Mouse (Mus musculus): ENCODE data around the gene Ubxn4. TPM values are rescaled to one million over a fixed set of nuclear protein-coding genes. Genes with fewer than 3 reads are reported as not detected.
"Not testable (repeated sequence)": the region's sequence is repeated elsewhere in the genome, so short reads cannot be mapped to it uniquely, and the experiment has no call there.

Ubxn4 gene
- polyA plus RNA-seq (2015; fragmentation: Nextera tagmentation; extraction: Ambion mirVana): 88.1 and 92.7 TPM in 2 replicates

GRCm38 (mm10) chr1:128243627-128243995, at the start of gene Ubxn4:
Ubxn4 (plus strand) TSS chr1:128243964.
- 9% methylated on average over 10 of the region's 10 CpGs for WGBS
- Histone ChIP-seq H3K27me3 (no peaks in the 10 kb centered on the region), H3K4me2 (peak within 1 kb of the TSS; percentile 91), H3K27ac (peak within 1 kb of the TSS; percentile 92), H3K36me3 (peaks cover 4% of the 10 kb centered on the region; the same call in 1 of the 2 replicates), H3K9me3 (no peaks in the 10 kb centered on the region), H3K9ac (peak within 1 kb of the TSS; percentile 88), H3K4me3 (peak within 1 kb of the TSS; percentile 73), H3K4me1 (replicated peaks) (peaks cover 17% of the 10 kb centered on the region)
- peak; percentile 37 for ATAC-seq (ENCODE audit: low FRiP score)

GRCm38 (mm10) chr1:128194011-128194410, 49.8 kb upstream of the Ubxn4 start:
- Histone ChIP-seq H3K9ac (no peak overlapping the region), H3K4me2 (no peak overlapping the region), H3K27ac (no peak overlapping the region), H3K4me3 (no peak overlapping the region), H3K9me3 (no peaks in the 10 kb centered on the region), H3K36me3 (peaks cover 51% of the 10 kb centered on the region), H3K27me3 (no peaks in the 10 kb centered on the region), H3K4me1 (replicated peaks) (no peaks in the 10 kb centered on the region)
- ATAC-seq (ENCODE audit: low FRiP score): no peak
- WGBS: 94% methylated on average over 2 of the region's 2 CpGs

GRCm38 (mm10) chr1:128197353-128197752, 46.4 kb upstream of the Ubxn4 start:
- Histone ChIP-seq H3K9me3 (no peaks in the 10 kb centered on the region), H3K4me3 (no peak overlapping the region), H3K36me3 (peaks cover 50% of the 10 kb centered on the region), H3K27me3 (no peaks in the 10 kb centered on the region), H3K4me1 (replicated peaks) (no peaks in the 10 kb centered on the region), H3K27ac (no peak overlapping the region), H3K4me2 (no peak overlapping the region), H3K9ac (no peak overlapping the region)
- no peak for ATAC-seq (ENCODE audit: low FRiP score)
- 94% methylated on average over 1 of the region's 1 CpGs for WGBS

GRCm38 (mm10) chr1:128213261-128213660, 30.5 kb upstream of the Ubxn4 start:
- Histone ChIP-seq H3K27me3 (no peaks in the 10 kb centered on the region), H3K4me2 (no peak overlapping the region), H3K4me1 (replicated peaks) (no peaks in the 10 kb centered on the region), H3K9ac (no peak overlapping the region), H3K4me3 (no peak overlapping the region), H3K36me3 (peaks cover 48% of the 10 kb centered on the region), H3K9me3 (no peaks in the 10 kb centered on the region), H3K27ac (no peak overlapping the region)
- WGBS: 83% methylated on average over 5 of the region's 5 CpGs
- ATAC-seq (ENCODE audit: low FRiP score): no peak

GRCm38 (mm10) chr1:128221886-128222285, 21.9 kb upstream of the Ubxn4 start:
- no peaks in the 10 kb centered on the region for H3K9me3 ChIP-seq
- H3K9ac ChIP-seq: no peak overlapping the region
- H3K4me1 ChIP-seq (replicated peaks): no peaks in the 10 kb centered on the region
- H3K27ac ChIP-seq: no peak overlapping the region
- WGBS: 96% methylated on average over 2 of the region's 2 CpGs
- no peak overlapping the region for H3K4me3 ChIP-seq
- H3K36me3 ChIP-seq: peaks cover 51% of the 10 kb centered on the region
- ATAC-seq (ENCODE audit: low FRiP score): no peak
- H3K27me3 ChIP-seq: no peaks in the 10 kb centered on the region
- H3K4me2 ChIP-seq: no peak overlapping the region

- Histone ChIP-seq H3K36me3 (peaks cover 49% of the 10 kb centered on the region), H3K9ac (no peak overlapping the region), H3K27ac (no peak overlapping the region), H3K4me1 (replicated peaks) (no peaks in the 10 kb centered on the region), H3K4me2 (no peak overlapping the region), H3K27me3 (no peaks in the 10 kb centered on the region), H3K4me3 (no peak overlapping the region), H3K9me3 (no peaks in the 10 kb centered on the region)
- ATAC-seq (ENCODE audit: low FRiP score): no peak
- WGBS: 75% methylated on average over 1 of the region's 1 CpGs
Observed at GRCm38 (mm10) chr1:128223304-128223703, 20.5 kb upstream of the Ubxn4 start.

- H3K4me3 ChIP-seq: no peak overlapping the region
- H3K9ac ChIP-seq: no peak overlapping the region
- no peak for ATAC-seq (ENCODE audit: low FRiP score)
- H3K9me3 ChIP-seq: no peaks in the 10 kb centered on the region
- no peak overlapping the region for H3K27ac ChIP-seq
- WGBS: 96% methylated on average over 4 of the region's 4 CpGs
- H3K36me3 ChIP-seq: peaks cover 69% of the 10 kb centered on the region
- H3K4me1 ChIP-seq (replicated peaks): no peaks in the 10 kb centered on the region
- H3K27me3 ChIP-seq: no peaks in the 10 kb centered on the region
- no peak overlapping the region for H3K4me2 ChIP-seq
Observed at GRCm38 (mm10) chr1:128235181-128235580, 8.6 kb upstream of the Ubxn4 start.

- peak overlapping the region; percentile 88 for H3K9ac ChIP-seq
- H3K4me3 ChIP-seq: peak overlapping the region; percentile 73
- under 1% methylated on average over 71 of the region's 71 CpGs for WGBS
- peak overlapping the region; percentile 92 for H3K27ac ChIP-seq
- H3K36me3 ChIP-seq: peaks cover 2% of the 10 kb centered on the region; the same call in 1 of the 2 replicates
- no peaks in the 10 kb centered on the region for H3K27me3 ChIP-seq
- H3K4me2 ChIP-seq: peak overlapping the region; percentile 91
- H3K4me1 ChIP-seq (replicated peaks): peaks cover 17% of the 10 kb centered on the region
- no peaks in the 10 kb centered on the region for H3K9me3 ChIP-seq
- ATAC-seq (ENCODE audit: low FRiP score): peak; percentile 96
Observed at GRCm38 (mm10) chr1:128243996-128244726, 397 bp downstream of the Ubxn4 start.

- Histone ChIP-seq H3K27me3 (no peaks in the 10 kb centered on the region), H3K36me3 (no peaks in the 10 kb centered on the region), H3K4me3 (peak overlapping the region; percentile 73), H3K27ac (peak overlapping the region; percentile 92), H3K9ac (peak overlapping the region; percentile 88), H3K4me2 (peak overlapping the region; percentile 91), H3K9me3 (no peaks in the 10 kb centered on the region), H3K4me1 (replicated peaks) (peaks cover 17% of the 10 kb centered on the region)
- 1% methylated on average over 19 of the region's 19 CpGs for WGBS
- ATAC-seq (ENCODE audit: low FRiP score): peak; percentile 60
Observed at GRCm38 (mm10) chr1:128244727-128245355, 1.1 kb downstream of the Ubxn4 start.

- H3K9ac ChIP-seq; H3K4me3 ChIP-seq; ATAC-seq (ENCODE audit: low FRiP score); H3K9me3 ChIP-seq; H3K4me2 ChIP-seq; H3K27ac ChIP-seq; H3K4me1 ChIP-seq (replicated peaks); H3K27me3 ChIP-seq: not testable (repeated sequence)
- 81% methylated on average over 7 of the region's 7 CpGs for WGBS
- H3K36me3 ChIP-seq: peaks cover 88% of the 10 kb centered on the region
Observed at GRCm38 (mm10) chr1:128267061-128267460, 23.3 kb downstream of the Ubxn4 start.

- H3K36me3 ChIP-seq: peaks cover 88% of the 10 kb centered on the region
- WGBS: 98% methylated on average over 3 of the region's 3 CpGs
- H3K4me3 ChIP-seq: no peak overlapping the region
- no peaks in the 10 kb centered on the region for H3K9me3 ChIP-seq
- no peak for ATAC-seq (ENCODE audit: low FRiP score)
- no peaks in the 10 kb centered on the region for H3K27me3 ChIP-seq
- H3K4me2 ChIP-seq: no peak overlapping the region
- no peak overlapping the region for H3K27ac ChIP-seq
- H3K9ac ChIP-seq: no peak overlapping the region
- no peaks in the 10 kb centered on the region for H3K4me1 ChIP-seq (replicated peaks)
Observed at GRCm38 (mm10) chr1:128270731-128271130, 27.0 kb downstream of the Ubxn4 start.

GRCm38 (mm10) chr1:128275908-128276307, 32.1 kb downstream of the Ubxn4 start:
- Histone ChIP-seq H3K27ac (no peak overlapping the region), H3K36me3 (peaks cover 92% of the 10 kb centered on the region), H3K9ac (no peak overlapping the region), H3K27me3 (no peaks in the 10 kb centered on the region), H3K4me3 (no peak overlapping the region), H3K4me2 (no peak overlapping the region), H3K9me3 (no peaks in the 10 kb centered on the region), H3K4me1 (replicated peaks) (no peaks in the 10 kb centered on the region)
- WGBS: 93% methylated on average over 1 of the region's 1 CpGs
- no peak for ATAC-seq (ENCODE audit: low FRiP score)

- ATAC-seq (ENCODE audit: low FRiP score): no peak
- Histone ChIP-seq H3K9ac (no peak overlapping the region), H3K4me2 (no peak overlapping the region), H3K9me3 (peaks cover 4% of the 10 kb centered on the region; the same call in 1 of the 2 replicates), H3K4me1 (replicated peaks) (no peaks in the 10 kb centered on the region), H3K27ac (no peak overlapping the region), H3K4me3 (no peak overlapping the region), H3K36me3 (peaks cover 91% of the 10 kb centered on the region), H3K27me3 (no peaks in the 10 kb centered on the region)
- 97% methylated on average over 3 of the region's 3 CpGs for WGBS
Observed at GRCm38 (mm10) chr1:128278563-128278962, 34.8 kb downstream of the Ubxn4 start.
